Mouse (Mus musculus) forebrain, embryonic 10.5 days (tissue): Measurements from ENCODE around the gene Traf2. TPM values are rescaled to one million over a fixed set of nuclear protein-coding genes. Genes with fewer than 3 reads are reported as not detected.
"Not testable (repeated sequence)": the region's sequence is repeated elsewhere in the genome, so short reads cannot be mapped to it uniquely, and the experiment has no call there.

ENCODE experiments used
- DNase-seq: peaks from one replicate; pipeline ENCODE4 v3.0.0-alpha.2; 2017; ENCODE audit warnings: low spot score; ENCODE audit errors: extremely low spot score
- H3K27ac ChIP-seq: fragments of 300-500 bp; sonication (generic); 2 replicates; pipeline ENCODE4 v1.5.1; 2016; ENCODE audit warnings: mild to moderate bottlenecking
- H3K27me3 ChIP-seq: fragments of 300-500 bp; sonication (generic); 2 replicates; pipeline ENCODE4 v1.6.1; 2016; ENCODE audit warnings: mild to moderate bottlenecking; ENCODE audit not compliant: poor library complexity, severe bottlenecking
- H3K36me3 ChIP-seq: fragments of 300-500 bp; sonication (generic); replicated peaks from 2 replicates; pipeline ENCODE4 v1.6.1; 2016; ENCODE audit warnings: mild to moderate bottlenecking, moderate library complexity
- H3K4me1 ChIP-seq: fragments of 300-500 bp; sonication (generic); 2 replicates; pipeline ENCODE4 v1.6.1; 2016
- H3K4me3 ChIP-seq: fragments of 300-500 bp; sonication (generic); 2 replicates; pipeline ENCODE4 v1.5.1; 2016; ENCODE audit warnings: mild to moderate bottlenecking, moderate library complexity
- H3K9me3 ChIP-seq: fragments of 300-500 bp; sonication (generic); 2 replicates; pipeline ENCODE4 v1.6.1; 2016; ENCODE audit warnings: mild to moderate bottlenecking, moderate library complexity
- WGBS: fragments of 180-500 bp; shearing (Covaris S2); methylation state at CpG from one replicate; pipeline ENCODE4 v1.1.7; 2016; 5-methylcytosine and 5-hydroxymethylcytosine counted together
- polyA plus RNA-seq: library from polyadenylated mRNA; unstranded; fragments of >200 nt; fragmentation: Nextera tagmentation; extraction: Ambion mirVana; gene quantifications from 2 replicates; pipeline ENCODE4 v1.2.1, GENCODE M21; 2016

Gene Traf2
- polyA plus RNA-seq, 1 experiment from 2014 or later: 42.6 TPM

DNA sequence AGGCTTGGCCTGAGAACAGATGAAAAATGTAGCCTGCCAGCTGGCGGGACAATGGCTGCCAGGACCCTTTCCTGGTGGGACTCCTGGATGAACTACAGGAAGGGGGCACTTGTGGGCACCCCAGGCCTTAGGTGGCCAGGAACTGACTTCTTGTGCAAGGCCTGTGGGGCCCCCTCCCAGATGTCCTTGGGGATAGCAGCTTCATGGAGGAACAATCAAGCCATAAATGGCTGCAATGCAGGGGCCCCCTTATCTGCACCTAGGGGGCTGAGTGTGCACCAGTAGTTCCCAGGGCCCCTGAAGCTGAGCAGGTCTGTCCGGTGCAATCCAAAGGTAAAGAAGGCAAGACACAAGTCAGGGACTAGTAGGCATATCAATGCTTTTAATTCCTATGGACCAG is 26.3 kb upstream of the Traf2 start:
- H3K27me3 ChIP-seq: peaks cover 28% of the 10 kb centered on the region
- peaks cover 53% of the 10 kb centered on the region for H3K36me3 ChIP-seq
- H3K4me3 ChIP-seq: peak overlapping the region; percentile 72
- no peak overlapping the region for H3K27ac ChIP-seq
- peaks cover 45% of the 10 kb centered on the region for H3K4me1 ChIP-seq
- WGBS: 85% methylated on average over 2 of the region's 2 CpGs
- no peak for DNase-seq
- no peaks in the 10 kb centered on the region for H3K9me3 ChIP-seq

- H3K27ac ChIP-seq: no peak overlapping the region
- no peak for DNase-seq
- peaks cover 71% of the 10 kb centered on the region for H3K36me3 ChIP-seq
- 92% methylated on average over 4 of the region's 4 CpGs for WGBS
- no peak overlapping the region for H3K4me3 ChIP-seq
- H3K27me3 ChIP-seq: peaks cover 10% of the 10 kb centered on the region
- peaks cover 31% of the 10 kb centered on the region for H3K4me1 ChIP-seq
- no peaks in the 10 kb centered on the region for H3K9me3 ChIP-seq
Measured at GRCm38 (mm10) chr2:25571221-25571620, 24.5 kb upstream of the Traf2 start.

- H3K27me3 ChIP-seq: no peaks in the 10 kb centered on the region
Measured at GRCm38 (mm10) chr2:25569323-25569722, 22.6 kb upstream of the Traf2 start.

DNA sequence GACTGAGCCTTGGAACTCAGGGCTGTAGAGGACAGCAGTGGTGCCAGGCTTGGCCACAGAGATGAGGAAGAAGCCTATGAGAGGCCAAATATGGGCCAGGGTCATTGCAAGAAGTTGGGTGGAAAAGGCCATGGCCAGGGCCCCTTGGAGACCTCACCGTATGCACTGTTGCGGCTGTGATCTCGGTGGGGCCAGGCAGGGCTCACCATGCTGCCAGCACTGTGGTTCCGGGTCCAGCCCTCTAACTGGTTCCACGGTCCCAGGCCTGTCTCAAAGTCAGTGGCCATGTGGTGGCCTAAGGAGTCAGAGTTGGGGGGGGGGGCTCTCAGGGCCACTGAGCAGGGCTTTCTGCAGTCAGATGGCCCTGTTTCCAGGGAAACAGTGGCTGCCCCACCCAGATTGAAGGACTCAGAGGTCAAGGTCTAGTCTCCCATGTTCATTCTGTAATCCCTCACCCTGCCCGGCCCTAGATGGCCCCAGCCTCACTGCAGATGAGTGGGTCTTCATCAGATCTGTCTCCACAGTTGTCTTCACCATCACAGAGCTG is 21.8 kb upstream of the Traf2 start:
- no peak for DNase-seq
- H3K4me1 ChIP-seq: peaks cover 10% of the 10 kb centered on the region
- peaks cover 98% of the 10 kb centered on the region for H3K36me3 ChIP-seq
- H3K4me3 ChIP-seq: no peak overlapping the region
- no peaks in the 10 kb centered on the region for H3K9me3 ChIP-seq
- 93% methylated on average over 6 of the region's 6 CpGs for WGBS
- H3K27me3 ChIP-seq: no peaks in the 10 kb centered on the region
- no peak overlapping the region for H3K27ac ChIP-seq

More at GRCm38 (mm10) chr2:25569323-25569722, 22.6 kb upstream of the Traf2 start:
- no peaks in the 10 kb centered on the region for H3K9me3 ChIP-seq
- no peak overlapping the region for H3K4me3 ChIP-seq
- DNase-seq: no peak
- H3K36me3 ChIP-seq: peaks cover 90% of the 10 kb centered on the region
- WGBS: 85% methylated on average over 3 of the region's 3 CpGs
- H3K4me1 ChIP-seq: peaks cover 18% of the 10 kb centered on the region
- no peak overlapping the region for H3K27ac ChIP-seq

DNA sequence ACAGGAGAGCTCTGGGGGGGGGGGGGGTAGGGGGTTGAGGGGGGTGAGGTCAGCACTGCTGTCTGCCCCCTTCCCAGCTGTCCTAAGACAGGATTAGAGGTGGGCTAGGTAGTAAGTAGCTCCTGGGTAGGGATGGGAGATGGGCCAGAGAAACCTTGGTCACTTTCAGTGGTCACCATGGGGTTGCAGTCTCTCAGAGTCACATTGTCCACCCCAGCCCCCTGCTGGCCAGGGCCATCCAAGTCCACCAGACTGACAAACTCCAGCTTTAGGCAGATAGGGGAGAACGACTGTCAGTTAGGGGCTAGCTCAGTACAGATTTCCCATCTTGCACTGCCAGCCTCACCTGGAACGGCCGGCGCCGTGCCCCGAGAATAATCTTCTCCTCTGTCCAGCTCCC is 19.8 kb upstream of the Traf2 start:
- 84% methylated on average over 6 of the region's 6 CpGs for WGBS
- H3K27me3 ChIP-seq: no peaks in the 10 kb centered on the region
- no peaks in the 10 kb centered on the region for H3K9me3 ChIP-seq
- no peak overlapping the region for H3K27ac ChIP-seq
- no peak for DNase-seq
- H3K4me1 ChIP-seq: no peaks in the 10 kb centered on the region
- no peak overlapping the region for H3K4me3 ChIP-seq
- peaks cover 100% of the 10 kb centered on the region for H3K36me3 ChIP-seq

DNA sequence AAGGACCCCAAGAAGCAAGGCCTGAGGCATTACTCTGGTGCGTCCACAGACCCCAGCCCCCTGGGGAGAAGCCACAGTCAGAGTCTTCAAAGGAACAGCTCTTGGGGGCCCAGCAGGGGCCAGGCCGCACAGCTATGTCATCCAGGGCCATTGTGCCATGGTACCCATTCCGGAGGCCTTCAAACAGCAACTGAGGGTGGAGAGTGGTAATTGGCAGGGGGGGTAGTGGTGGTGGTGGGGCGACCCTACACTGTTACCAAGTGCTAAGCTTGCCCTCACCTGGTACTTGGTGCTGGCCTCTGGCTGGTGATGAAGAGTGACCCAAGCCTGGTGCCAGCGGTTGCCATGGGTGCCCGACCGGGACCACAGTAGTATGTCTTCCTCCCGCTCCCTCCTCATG is 19.0 kb upstream of the Traf2 start:
- no peaks in the 10 kb centered on the region for H3K9me3 ChIP-seq
- 87% methylated on average over 8 of the region's 8 CpGs for WGBS
- DNase-seq: no peak
- no peak overlapping the region for H3K4me3 ChIP-seq
- H3K27me3 ChIP-seq: no peaks in the 10 kb centered on the region
- H3K27ac ChIP-seq: no peak overlapping the region
- no peaks in the 10 kb centered on the region for H3K4me1 ChIP-seq
- H3K36me3 ChIP-seq: peaks cover 100% of the 10 kb centered on the region

- Histone ChIP-seq H3K27me3 (no peaks in the 10 kb centered on the region), H3K9me3 (no peaks in the 10 kb centered on the region), H3K4me1 (peaks cover 20% of the 10 kb centered on the region), H3K36me3 (peaks cover 72% of the 10 kb centered on the region), H3K27ac (no peak overlapping the region), H3K4me3 (no peak overlapping the region)
- DNase-seq: no peak
- WGBS: 95% methylated on average over 9 of the region's 9 CpGs
Measured at GRCm38 (mm10) chr2:25561946-25562345, 15.2 kb upstream of the Traf2 start.

- 93% methylated on average over 8 of the region's 8 CpGs for WGBS
- H3K27me3 ChIP-seq: no peaks in the 10 kb centered on the region
- H3K4me3 ChIP-seq: no peak overlapping the region
- H3K9me3 ChIP-seq: no peaks in the 10 kb centered on the region
- H3K27ac ChIP-seq: no peak overlapping the region
- DNase-seq: no peak
- H3K4me1 ChIP-seq: peaks cover 25% of the 10 kb centered on the region
- H3K36me3 ChIP-seq: peaks cover 58% of the 10 kb centered on the region
Measured at GRCm38 (mm10) chr2:25560551-25560950, 13.8 kb upstream of the Traf2 start.

DNA sequence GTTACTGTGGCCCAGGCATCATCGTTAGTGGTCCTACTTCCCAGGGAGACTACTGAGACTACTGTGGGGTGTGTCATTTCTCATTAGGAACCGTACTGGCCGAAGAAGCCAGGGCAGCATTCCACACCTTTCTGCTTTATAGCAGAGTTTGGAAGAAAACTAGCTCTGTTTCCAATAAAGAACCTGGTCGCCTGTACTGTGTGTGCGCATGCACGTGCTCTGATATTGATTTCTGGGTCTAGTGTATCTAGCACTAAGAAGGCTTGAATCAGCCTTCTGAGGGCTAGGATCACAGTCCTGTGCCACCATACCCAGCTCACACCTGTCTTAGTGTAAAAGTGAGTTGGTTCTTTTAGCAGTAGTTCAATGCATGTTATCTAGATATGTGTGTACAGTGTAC is 12.0 kb upstream of the Traf2 start:
- no peaks in the 10 kb centered on the region for H3K27me3 ChIP-seq
- no peak for DNase-seq
- H3K27ac ChIP-seq: no peak overlapping the region
- peaks cover 40% of the 10 kb centered on the region for H3K36me3 ChIP-seq
- no peaks in the 10 kb centered on the region for H3K9me3 ChIP-seq
- H3K4me3 ChIP-seq: peak overlapping the region; percentile 98
- peaks cover 25% of the 10 kb centered on the region for H3K4me1 ChIP-seq
- WGBS: 88% methylated on average over 6 of the region's 6 CpGs

DNA sequence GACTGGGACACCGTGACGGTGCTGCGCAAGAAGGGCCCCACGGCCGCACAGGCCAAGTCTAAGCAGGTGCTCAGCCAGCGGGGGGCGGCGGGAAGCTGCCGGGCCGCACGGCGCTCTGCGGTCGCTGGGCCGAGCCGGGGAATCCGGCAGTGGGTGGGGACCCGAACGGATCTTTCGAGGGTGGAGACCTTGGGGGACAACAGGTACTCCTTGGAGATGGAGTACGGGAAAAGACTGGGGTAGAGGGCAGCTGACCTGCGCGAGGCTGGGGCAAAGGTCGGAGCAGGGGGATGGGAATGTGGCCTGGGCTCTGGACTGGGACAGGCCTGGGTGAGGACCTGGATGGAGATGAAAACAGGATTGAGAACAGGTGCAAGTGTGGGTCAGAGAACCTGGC is 11.2 kb upstream of the Traf2 start:
- H3K4me3 ChIP-seq: peak overlapping the region; percentile 98
- WGBS: under 1% methylated on average over 24 of the region's 24 CpGs
- H3K27ac ChIP-seq: peak overlapping the region; percentile 92
- no peaks in the 10 kb centered on the region for H3K27me3 ChIP-seq
- H3K9me3 ChIP-seq: no peaks in the 10 kb centered on the region
- no peak for DNase-seq
- H3K36me3 ChIP-seq: peaks cover 32% of the 10 kb centered on the region
- peaks cover 25% of the 10 kb centered on the region for H3K4me1 ChIP-seq

- 1% methylated on average over 61 of the region's 61 CpGs for WGBS
- Histone ChIP-seq H3K4me3 (peak within 1 kb of the TSS; percentile 98), H3K27ac (peak within 1 kb of the TSS; percentile 92), H3K36me3 (peaks cover 27% of the 10 kb centered on the region), H3K27me3 (no peaks in the 10 kb centered on the region), H3K4me1 (peaks cover 25% of the 10 kb centered on the region), H3K9me3 (no peaks in the 10 kb centered on the region)
- peak; percentile 92 for DNase-seq
Measured at GRCm38 (mm10) chr2:25557221-25557963, 10.7 kb upstream of the Traf2 start, which contains the start of gene Edf1. Gene Edf1 (plus strand): TSS chr2:25557847.

DNA sequence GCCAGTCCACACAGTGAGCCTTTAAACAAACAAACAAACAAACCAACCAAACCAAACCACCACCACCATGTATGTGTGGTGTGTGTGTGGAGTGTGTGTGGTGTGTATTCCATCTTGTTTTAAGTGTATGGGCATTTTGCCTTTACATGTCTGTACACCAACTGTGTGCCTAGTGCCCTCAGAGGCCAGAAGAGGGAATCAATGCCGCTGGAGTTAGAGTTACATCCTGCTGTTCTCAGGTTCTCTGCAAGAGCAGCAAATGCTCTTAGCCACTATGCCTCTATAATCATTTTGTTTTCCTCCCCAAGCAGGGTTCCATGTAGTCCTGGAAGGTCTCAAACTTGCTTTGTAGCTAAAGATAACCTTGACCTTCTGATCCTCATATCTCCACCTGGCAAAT is 9.6 kb upstream of the Traf2 start:
- no peak overlapping the region for H3K4me3 ChIP-seq
- H3K27me3 ChIP-seq: no peaks in the 10 kb centered on the region
- no peaks in the 10 kb centered on the region for H3K9me3 ChIP-seq
- peaks cover 16% of the 10 kb centered on the region for H3K36me3 ChIP-seq
- 68% methylated on average over 1 of the region's 1 CpGs for WGBS
- DNase-seq: no peak
- no peak overlapping the region for H3K27ac ChIP-seq
- peaks cover 25% of the 10 kb centered on the region for H3K4me1 ChIP-seq

- not testable (repeated sequence) for H3K9me3 ChIP-seq, H3K4me3 ChIP-seq, H3K27me3 ChIP-seq, H3K27ac ChIP-seq, DNase-seq, H3K36me3 ChIP-seq
- H3K4me1 ChIP-seq: peaks cover 25% of the 10 kb centered on the region
- WGBS: 46% methylated on average over 2 of the region's 2 CpGs
Measured at GRCm38 (mm10) chr2:25555479-25555878, 8.7 kb upstream of the Traf2 start.
